Mouse (Mus musculus) embryonic facial prominence, embryonic 13.5 days (tissue): Measurements from ENCODE around the gene Carmil1. TPM values are rescaled to one million over a fixed set of nuclear protein-coding genes. Genes with fewer than 3 reads are reported as not detected.

ENCODE experiments used
- ATAC-seq: fragments of 200-750 bp; cut with Nextera tagmentation; 2 replicates; pipeline ENCODE4 v1.8.0; 2017; ENCODE audit warnings: low read depth; ENCODE audit not compliant: insufficient number of reproducible peaks, insufficient read depth, low FRiP score, low TSS enrichment
- H3K27ac ChIP-seq: fragments of 300-500 bp; sonication (generic); 2 replicates; pipeline ENCODE4 v1.5.1; 2015; ENCODE audit warnings: moderate library complexity, mild to moderate bottlenecking, inconsistent platforms
- H3K27me3 ChIP-seq: fragments of 300-500 bp; sonication (generic); 2 replicates; pipeline ENCODE4 v1.6.1; 2015; ENCODE audit warnings: mild to moderate bottlenecking, inconsistent platforms
- H3K36me3 ChIP-seq: fragments of 300-500 bp; sonication (generic); 2 replicates; pipeline ENCODE4 v1.6.1; 2015; ENCODE audit warnings: mild to moderate bottlenecking, inconsistent platforms
- H3K4me1 ChIP-seq: fragments of 300-500 bp; sonication (generic); 2 replicates; pipeline ENCODE4 v1.6.1; 2015; ENCODE audit warnings: inconsistent platforms
- H3K4me2 ChIP-seq: fragments of 300-500 bp; sonication (generic); 2 replicates; pipeline ENCODE4 v1.6.1; 2015; ENCODE audit warnings: moderate library complexity, mild to moderate bottlenecking, inconsistent platforms
- H3K4me3 ChIP-seq: fragments of 300-500 bp; sonication (generic); 2 replicates; pipeline ENCODE4 v1.5.1; 2015; ENCODE audit warnings: mild to moderate bottlenecking, inconsistent platforms
- H3K9ac ChIP-seq: fragments of 300-500 bp; sonication (generic); 2 replicates; pipeline ENCODE4 v1.6.1; 2015; ENCODE audit warnings: mild to moderate bottlenecking, inconsistent platforms
- H3K9me3 ChIP-seq: fragments of 300-500 bp; sonication (generic); 2 replicates; pipeline ENCODE4 v1.6.1; 2016; ENCODE audit warnings: inconsistent platforms
- WGBS: fragments of 180-500 bp; shearing (Covaris S2); methylation state at CpG from one replicate; pipeline ENCODE4 v1.1.7; 2015; ENCODE audit warnings: mixed read lengths; 5-methylcytosine and 5-hydroxymethylcytosine counted together
- polyA plus RNA-seq: library from polyadenylated mRNA; unstranded; fragments of >200 nt; fragmentation: Nextera tagmentation; extraction: Ambion mirVana; gene quantifications from 2 replicates; pipeline ENCODE4 v1.2.1, GENCODE M21; 2015

Carmil1 gene
- polyA plus RNA-seq, 1 experiment from 2014 or later: 47.5 TPM

GRCm38 (mm10) chr13:24195371-24195770 is 85.2 kb downstream of the Carmil1 start:
- H3K4me3 ChIP-seq: no peak overlapping the region
- H3K9ac ChIP-seq: no peak overlapping the region
- peaks cover 3% of the 10 kb centered on the region; the same call in 1 of the 2 replicates for H3K9me3 ChIP-seq
- H3K27ac ChIP-seq: 0 out of 2 replicates have a peak overlapping the region, but pooled peaks have one; percentile 3
- H3K36me3 ChIP-seq: no peaks in the 10 kb centered on the region
- no peak overlapping the region for H3K4me2 ChIP-seq
- H3K4me1 ChIP-seq: peaks cover 41% of the 10 kb centered on the region
- no peak for ATAC-seq
- WGBS: 56% methylated on average over 3 of the region's 3 CpGs
- H3K27me3 ChIP-seq: no peaks in the 10 kb centered on the region

- no peak for ATAC-seq
- H3K9me3 ChIP-seq: peaks cover 3% of the 10 kb centered on the region; the same call in 1 of the 2 replicates
- no peak overlapping the region for H3K4me2 ChIP-seq
- H3K36me3 ChIP-seq: no peaks in the 10 kb centered on the region
- no peak overlapping the region for H3K27ac ChIP-seq
- no peaks in the 10 kb centered on the region for H3K27me3 ChIP-seq
- no peak overlapping the region for H3K4me3 ChIP-seq
- WGBS: 84% methylated on average over 5 of the region's 5 CpGs
- H3K9ac ChIP-seq: no peak overlapping the region
- peaks cover 31% of the 10 kb centered on the region for H3K4me1 ChIP-seq
These were observed 86.6 kb downstream of the Carmil1 start for GRCm38 (mm10) chr13:24194018-24194417.

GRCm38 (mm10) chr13:24190875-24191663 is 89.5 kb downstream of the Carmil1 start:
- Histone ChIP-seq H3K9ac (no peak overlapping the region), H3K27me3 (no peaks in the 10 kb centered on the region), H3K4me1 (peaks cover 29% of the 10 kb centered on the region), H3K27ac (no peak overlapping the region), H3K36me3 (no peaks in the 10 kb centered on the region), H3K4me2 (no peak overlapping the region), H3K4me3 (no peak overlapping the region), H3K9me3 (peaks cover 3% of the 10 kb centered on the region; the same call in 1 of the 2 replicates)
- ATAC-seq: no peak
- WGBS: 53% methylated on average over 9 of the region's 9 CpGs

GRCm38 (mm10) chr13:24187026-24187425 is 93.6 kb downstream of the Carmil1 start:
- H3K4me3 ChIP-seq: no peak overlapping the region

GRCm38 (mm10) chr13:24185641-24186040 is 95.0 kb downstream of the Carmil1 start:
- Histone ChIP-seq H3K36me3 (no peaks in the 10 kb centered on the region), H3K27me3 (no peaks in the 10 kb centered on the region), H3K9me3 (no peaks in the 10 kb centered on the region), H3K4me1 (peaks cover 12% of the 10 kb centered on the region), H3K4me3 (no peak overlapping the region), H3K4me2 (no peak overlapping the region), H3K9ac (no peak overlapping the region), H3K27ac (no peak overlapping the region)
- no peak for ATAC-seq
- 84% methylated on average over 3 of the region's 3 CpGs for WGBS

More at GRCm38 (mm10) chr13:24187026-24187425, 93.6 kb downstream of the Carmil1 start:
- no peak overlapping the region for H3K27ac ChIP-seq
- peaks cover 22% of the 10 kb centered on the region for H3K4me1 ChIP-seq
- H3K27me3 ChIP-seq: no peaks in the 10 kb centered on the region
- H3K9me3 ChIP-seq: no peaks in the 10 kb centered on the region
- H3K4me2 ChIP-seq: no peak overlapping the region
- ATAC-seq: no peak
- H3K9ac ChIP-seq: no peak overlapping the region
- H3K36me3 ChIP-seq: no peaks in the 10 kb centered on the region
- 80% methylated on average over 2 of the region's 2 CpGs for WGBS

GRCm38 (mm10) chr13:24182878-24183277 is 97.7 kb downstream of the Carmil1 start:
- H3K4me1 ChIP-seq: peaks cover 14% of the 10 kb centered on the region
- no peaks in the 10 kb centered on the region for H3K36me3 ChIP-seq
- H3K27me3 ChIP-seq: no peaks in the 10 kb centered on the region
- peak overlapping the region; percentile 44; the same call in 1 of the 2 replicates for H3K27ac ChIP-seq
- no peak for ATAC-seq
- 51% methylated on average over 6 of the region's 6 CpGs for WGBS
- no peak overlapping the region for H3K4me3 ChIP-seq
- no peaks in the 10 kb centered on the region for H3K9me3 ChIP-seq
- no peak overlapping the region for H3K9ac ChIP-seq
- H3K4me2 ChIP-seq: no peak overlapping the region

GRCm38 (mm10) chr13:24179538-24179937 is 101.1 kb downstream of the Carmil1 start:
- WGBS: 86% methylated on average over 10 of the region's 10 CpGs

GRCm38 (mm10) chr13:24177600-24177999 is 103.0 kb downstream of the Carmil1 start:
- Histone ChIP-seq H3K4me1 (peaks cover 12% of the 10 kb centered on the region), H3K4me3 (no peak overlapping the region), H3K27ac (peak overlapping the region; percentile 7; the same call in 1 of the 2 replicates), H3K9ac (no peak overlapping the region), H3K9me3 (no peaks in the 10 kb centered on the region), H3K4me2 (no peak overlapping the region), H3K27me3 (no peaks in the 10 kb centered on the region), H3K36me3 (no peaks in the 10 kb centered on the region)
- ATAC-seq: no peak
- 12% methylated on average over 5 of the region's 5 CpGs for WGBS

More at GRCm38 (mm10) chr13:24179538-24179937, 101.1 kb downstream of the Carmil1 start:
- Histone ChIP-seq H3K36me3 (no peaks in the 10 kb centered on the region), H3K9me3 (no peaks in the 10 kb centered on the region), H3K4me2 (no peak overlapping the region), H3K4me3 (no peak overlapping the region), H3K27ac (no peak overlapping the region), H3K27me3 (no peaks in the 10 kb centered on the region), H3K4me1 (peaks cover 17% of the 10 kb centered on the region), H3K9ac (no peak overlapping the region)
- ATAC-seq: no peak

- H3K4me3 ChIP-seq: no peak overlapping the region
- H3K4me1 ChIP-seq: peaks cover 12% of the 10 kb centered on the region
- H3K9ac ChIP-seq: no peak overlapping the region
- no peaks in the 10 kb centered on the region for H3K9me3 ChIP-seq
- WGBS: 52% methylated on average over 4 of the region's 4 CpGs
- no peaks in the 10 kb centered on the region for H3K27me3 ChIP-seq
- H3K27ac ChIP-seq: no peak overlapping the region
- no peak for ATAC-seq
- H3K36me3 ChIP-seq: no peaks in the 10 kb centered on the region
- H3K4me2 ChIP-seq: no peak overlapping the region
These were observed 103.8 kb downstream of the Carmil1 start for GRCm38 (mm10) chr13:24176835-24177234.

- Histone ChIP-seq H3K9ac (no peak overlapping the region), H3K4me3 (no peak overlapping the region), H3K4me1 (no peaks in the 10 kb centered on the region), H3K36me3 (peaks cover 4% of the 10 kb centered on the region), H3K27ac (no peak overlapping the region), H3K4me2 (no peak overlapping the region), H3K9me3 (no peaks in the 10 kb centered on the region), H3K27me3 (no peaks in the 10 kb centered on the region)
- ATAC-seq: no peak
- WGBS: 74% methylated on average over 1 of the region's 1 CpGs
These were observed 110.9 kb downstream of the Carmil1 start for GRCm38 (mm10) chr13:24169658-24170057.

GRCm38 (mm10) chr13:24163368-24163767 is 117.2 kb downstream of the Carmil1 start:
- Histone ChIP-seq H3K4me1 (no peaks in the 10 kb centered on the region), H3K36me3 (peaks cover 7% of the 10 kb centered on the region), H3K9ac (no peak overlapping the region), H3K27me3 (no peaks in the 10 kb centered on the region), H3K4me2 (no peak overlapping the region), H3K27ac (no peak overlapping the region), H3K9me3 (no peaks in the 10 kb centered on the region), H3K4me3 (no peak overlapping the region)
- WGBS: 97% methylated on average over 1 of the region's 1 CpGs
- ATAC-seq: no peak

GRCm38 (mm10) chr13:24161105-24161504 is 119.5 kb downstream of the Carmil1 start:
- H3K9ac ChIP-seq: no peak overlapping the region
- no peaks in the 10 kb centered on the region for H3K9me3 ChIP-seq
- WGBS: 85% methylated on average over 4 of the region's 4 CpGs
- H3K27ac ChIP-seq: no peak overlapping the region
- no peak overlapping the region for H3K4me3 ChIP-seq
- no peaks in the 10 kb centered on the region for H3K4me1 ChIP-seq
- no peak overlapping the region for H3K4me2 ChIP-seq
- ATAC-seq: no peak
- no peaks in the 10 kb centered on the region for H3K27me3 ChIP-seq
- H3K36me3 ChIP-seq: peaks cover 10% of the 10 kb centered on the region
